Mouse (Mus musculus): ENCODE data around the gene Sytl1.

GRCm38 (mm10) chr4:133285299-133285698 is 22.4 kb upstream of the Sytl1 start:
- TF ChIP-seq CHD2 (IDR thresholded peaks at IDR 0.05; ENCODE audit: low read depth, low read length) (no peak), HCFC1 (IDR thresholded peaks at IDR 0.05; ENCODE audit: borderline replicate concordance, insufficient read depth, low read length) (no peak), MAFK (IDR thresholded peaks at IDR 0.05; ENCODE audit: insufficient read depth, low read depth, low read length) (no peak), ZNF384 (IDR thresholded peaks at IDR 0.05; ENCODE audit: low read depth, low read length) (no peak), ZC3H11A (IDR thresholded peaks at IDR 0.05; ENCODE audit: borderline replicate concordance, low read depth, low read length) (no peak)
